Mouse (Mus musculus) kidney, postnatal 4 days (tissue): ENCODE results near the gene Mgst2.
A peak's percentile ranks its signal among the peaks of the same experiment; 100 is the strongest.

ENCODE experiments used
- DNase-seq, 2 experiments: peaks; one replicate each; pipeline ENCODE4 v3.0.0; 2021; ENCODE audit warnings: mixed read lengths in 2 of 2

The Mgst2 gene

GRCm38 (mm10) chr3:51660060-51660459 lies at the start of gene Mgst2:
Gene Mgst2 (plus strand): TSS chr3:51660360.
- no peak for DNase-seq

GRCm38 (mm10) chr3:51611972-51612371 lies 48.2 kb upstream of the Mgst2 start:
- peak; percentile 71 to 83 for DNase-seq

- no peak for DNase-seq
Measured at GRCm38 (mm10) chr3:51612398-51613356, 47.5 kb upstream of the Mgst2 start.

- DNase-seq: no peak
Measured at GRCm38 (mm10) chr3:51614278-51614677, 45.9 kb upstream of the Mgst2 start.

GRCm38 (mm10) chr3:51623956-51624355 lies 36.2 kb upstream of the Mgst2 start:
- DNase-seq: no peak

- DNase-seq: no peak
Measured at GRCm38 (mm10) chr3:51627741-51628140, 32.4 kb upstream of the Mgst2 start.

- DNase-seq: no peak
Measured at GRCm38 (mm10) chr3:51628977-51629376, 31.2 kb upstream of the Mgst2 start.

- DNase-seq: no peak
Measured at GRCm38 (mm10) chr3:51630746-51631145, 29.4 kb upstream of the Mgst2 start.

GRCm38 (mm10) chr3:51631971-51632370 lies 28.2 kb upstream of the Mgst2 start:
- no peak for DNase-seq

- DNase-seq: no peak
Measured at GRCm38 (mm10) chr3:51634451-51634850, 25.7 kb upstream of the Mgst2 start.

GRCm38 (mm10) chr3:51635960-51636359 lies 24.2 kb upstream of the Mgst2 start:
- no peak for DNase-seq

- DNase-seq: no peak
Measured at GRCm38 (mm10) chr3:51636700-51637099, 23.5 kb upstream of the Mgst2 start.

GRCm38 (mm10) chr3:51637326-51637725 lies 22.8 kb upstream of the Mgst2 start:
- no peak for DNase-seq

GRCm38 (mm10) chr3:51638260-51638659 lies 21.9 kb upstream of the Mgst2 start:
- no peak for DNase-seq

- DNase-seq: no peak
Measured at GRCm38 (mm10) chr3:51645484-51645883, 14.7 kb upstream of the Mgst2 start.

- DNase-seq: no peak
Measured at GRCm38 (mm10) chr3:51646301-51646700, 13.9 kb upstream of the Mgst2 start.

GRCm38 (mm10) chr3:51647356-51647755 lies 12.8 kb upstream of the Mgst2 start:
- DNase-seq: no peak

GRCm38 (mm10) chr3:51648037-51648664 lies 12.0 kb upstream of the Mgst2 start:
- peak; percentile 87 to 89 for DNase-seq

GRCm38 (mm10) chr3:51649426-51649825 lies 10.7 kb upstream of the Mgst2 start:
- peak; percentile 17 to 39 for DNase-seq

- DNase-seq: peak; percentile 23 to 43
Measured at GRCm38 (mm10) chr3:51649986-51650385, 10.2 kb upstream of the Mgst2 start.

GRCm38 (mm10) chr3:51651149-51651548 lies 9.0 kb upstream of the Mgst2 start:
- DNase-seq: peak in 1 of 2 experiments; percentile 12

GRCm38 (mm10) chr3:51652292-51652691 lies 7.9 kb upstream of the Mgst2 start:
- DNase-seq: peak; percentile 83 to 90

- DNase-seq: peak; percentile 58 to 72
Measured at GRCm38 (mm10) chr3:51652701-51653100, 7.5 kb upstream of the Mgst2 start.
